Mouse (Mus musculus) heart, embryonic 14.5 days (tissue): ENCODE data around the gene Cgnl1. TPM values are rescaled to one million over a fixed set of nuclear protein-coding genes. Genes with fewer than 3 reads are reported as not detected.
A peak's percentile ranks its signal among the peaks of the same experiment; 100 is the strongest.

Experiments used
- ATAC-seq: fragments of 200-750 bp; cut with Nextera tagmentation; 2 replicates; pipeline ENCODE4 v1.8.0; 2017; ENCODE audit warnings: low read depth, moderate TSS enrichment; ENCODE audit not compliant: insufficient number of reproducible peaks, insufficient read depth, low FRiP score
- H3K27ac ChIP-seq, 2 experiments: fragments of 200-500 bp in 1 of 2; fragments of 300-500 bp in 1 of 2; sonication (generic) in 1 of 2; replicated peaks in 1 of 2; 2 replicates each; pipeline ENCODE4 v1.5.1; 2012 to 2014; ENCODE audit warnings: low read depth in 2 of 2, low read length in 2 of 2, control low read depth in 1 of 2, mild to moderate bottlenecking in 1 of 2, mixed read lengths in 1 of 2; ENCODE audit not compliant: control insufficient read depth in 1 of 2, insufficient read depth in 1 of 2
- H3K27me3 ChIP-seq: fragments of 300-500 bp; sonication (generic); 2 replicates; pipeline ENCODE4 v1.6.1; 2014; ENCODE audit warnings: mild to moderate bottlenecking, low read length, control low read depth; ENCODE audit not compliant: control insufficient read depth, insufficient read depth
- H3K36me3 ChIP-seq: fragments of 300-500 bp; sonication (generic); 2 replicates; pipeline ENCODE4 v1.6.1; 2014; ENCODE audit warnings: mild to moderate bottlenecking, control low read depth, low read length, mixed read lengths; ENCODE audit not compliant: control insufficient read depth, insufficient read depth
- H3K4me1 ChIP-seq, 2 experiments: fragments of 200-500 bp in 1 of 2; fragments of 300-500 bp in 1 of 2; sonication (generic) in 1 of 2; 2 replicates each; pipeline ENCODE4 v1.6.1; 2012 to 2014; ENCODE audit warnings: low read length in 2 of 2, control low read depth in 1 of 2, mixed read lengths in 1 of 2; ENCODE audit not compliant: control insufficient read depth in 2 of 2, insufficient read depth in 2 of 2
- H3K4me2 ChIP-seq: fragments of 300-500 bp; sonication (generic); 2 replicates; pipeline ENCODE4 v1.6.1; 2014; ENCODE audit warnings: mild to moderate bottlenecking, low read length
- H3K4me3 ChIP-seq, 2 experiments: fragments of 200-500 bp in 1 of 2; fragments of 300-500 bp in 1 of 2; sonication (generic) in 1 of 2; 2 replicates each; pipeline ENCODE4 v1.5.1; 2012 to 2014; ENCODE audit warnings: low read length in 2 of 2, mild to moderate bottlenecking in 2 of 2, control low read depth in 1 of 2, low read depth in 1 of 2, moderate library complexity in 1 of 2; ENCODE audit not compliant: control insufficient read depth in 1 of 2, insufficient read depth in 1 of 2
- H3K9ac ChIP-seq: fragments of 300-500 bp; sonication (generic); 2 replicates; pipeline ENCODE4 v1.6.1; 2014; ENCODE audit warnings: mild to moderate bottlenecking, low read length
- H3K9me3 ChIP-seq: fragments of 300-500 bp; sonication (generic); 2 replicates; pipeline ENCODE4 v1.6.1; 2016; ENCODE audit warnings: low read length, control low read depth; ENCODE audit not compliant: control insufficient read depth
- WGBS: fragments of 180-500 bp; shearing (Covaris S2); extraction: QIAGEN DNeasy Blood & Tissue Kit; methylation state at CpG from one replicate; pipeline ENCODE4 v1.1.7; 2014; 5-methylcytosine and 5-hydroxymethylcytosine counted together
- polyA plus RNA-seq: library from polyadenylated mRNA; unstranded; fragments of >200 nt; fragmentation: Nextera tagmentation; extraction: Ambion mirVana; gene quantifications from 2 replicates; pipeline ENCODE4 v1.2.1, GENCODE M21; 2014

Gene Cgnl1
- polyA plus RNA-seq, 1 experiment from 2014 or later: 37.6 TPM

DNA sequence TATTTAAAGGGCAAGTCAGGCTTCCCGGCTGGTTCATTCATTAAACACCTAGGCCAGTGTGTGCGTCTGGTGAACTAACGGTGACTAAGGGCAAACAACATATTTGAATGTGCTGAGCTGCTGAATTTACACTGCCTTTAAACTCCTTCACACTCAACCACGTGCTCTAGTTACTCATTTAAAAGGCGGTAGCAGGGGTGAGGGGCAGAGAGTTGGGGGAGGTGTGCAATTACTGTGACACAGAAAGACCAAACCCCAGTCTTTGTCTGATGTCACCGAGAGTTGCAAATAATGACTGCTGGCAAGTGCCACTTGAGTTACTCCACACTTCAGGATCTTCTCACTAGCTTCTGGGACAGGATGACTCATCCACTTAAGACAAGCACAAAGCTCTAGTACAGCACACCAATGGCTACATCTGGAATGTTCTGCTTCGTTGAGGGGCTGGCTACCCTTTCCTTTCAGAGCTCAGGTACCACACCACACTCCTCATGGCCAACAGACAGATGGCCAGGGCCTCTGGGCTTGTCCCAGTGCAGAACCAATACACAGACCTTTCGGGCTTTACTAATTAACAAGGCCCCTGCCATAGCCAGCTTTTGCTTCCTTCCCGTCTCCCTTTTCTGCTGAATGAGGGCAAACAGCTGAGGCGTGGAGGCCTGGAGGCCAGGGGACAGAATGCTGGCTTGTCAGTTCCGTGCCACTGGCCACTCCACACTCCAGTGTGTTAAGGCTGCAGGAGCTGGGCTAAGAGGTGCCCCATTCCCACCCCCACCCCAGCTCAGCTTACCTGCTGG lies 107.8 kb downstream of the Cgnl1 start:
- H3K4me1 ChIP-seq: peaks cover 40 to 72% of the 10 kb centered on the region in 2 experiments
- H3K9me3 ChIP-seq: no peaks in the 10 kb centered on the region
- no peak for ATAC-seq
- 0 out of 2 replicates have a peak, but pooled peaks cover under 1% of the 10 kb centered on the region for H3K36me3 ChIP-seq
- no peaks in the 10 kb centered on the region for H3K27me3 ChIP-seq
- H3K9ac ChIP-seq: no peak overlapping the region
- 26% methylated on average over 11 of the region's 11 CpGs for WGBS
- H3K27ac ChIP-seq: peak overlapping the region; percentile 62 to 73
- H3K4me2 ChIP-seq: no peak overlapping the region
- H3K4me3 ChIP-seq: no peak overlapping the region

DNA sequence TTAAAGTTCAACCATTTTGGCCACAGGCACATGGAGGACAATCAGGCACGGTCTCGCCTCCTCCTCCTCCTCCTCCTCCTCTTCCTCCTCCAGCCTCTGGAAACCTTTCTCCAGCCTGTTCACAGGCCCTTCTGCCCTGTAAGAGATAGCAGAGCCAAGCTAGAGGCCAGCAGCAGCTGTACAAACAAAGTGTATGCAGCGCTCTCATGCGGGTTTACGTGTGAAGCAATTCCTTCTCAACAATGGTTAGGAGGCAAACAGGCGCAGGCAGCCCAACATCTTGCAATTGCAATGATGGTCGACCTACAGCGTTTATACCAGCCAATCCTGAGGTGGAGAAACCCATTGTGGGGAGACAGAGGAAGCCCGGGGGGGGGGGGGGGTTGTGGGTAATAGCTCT lies 110.9 kb downstream of the Cgnl1 start:
- peak overlapping the region; percentile 73 to 83 for H3K27ac ChIP-seq
- no peaks in the 10 kb centered on the region for H3K27me3 ChIP-seq
- WGBS: 26% methylated on average over 9 of the region's 9 CpGs
- H3K9ac ChIP-seq: no peak overlapping the region
- ATAC-seq: peak; percentile 76
- peaks cover 6% of the 10 kb centered on the region; the same call in 1 of the 2 replicates for H3K9me3 ChIP-seq
- H3K36me3 ChIP-seq: peaks cover 9% of the 10 kb centered on the region; the same call in 1 of the 2 replicates
- no peak overlapping the region for H3K4me2 ChIP-seq
- no peak overlapping the region for H3K4me3 ChIP-seq
- H3K4me1 ChIP-seq: peaks cover 27 to 46% of the 10 kb centered on the region in 2 experiments

DNA sequence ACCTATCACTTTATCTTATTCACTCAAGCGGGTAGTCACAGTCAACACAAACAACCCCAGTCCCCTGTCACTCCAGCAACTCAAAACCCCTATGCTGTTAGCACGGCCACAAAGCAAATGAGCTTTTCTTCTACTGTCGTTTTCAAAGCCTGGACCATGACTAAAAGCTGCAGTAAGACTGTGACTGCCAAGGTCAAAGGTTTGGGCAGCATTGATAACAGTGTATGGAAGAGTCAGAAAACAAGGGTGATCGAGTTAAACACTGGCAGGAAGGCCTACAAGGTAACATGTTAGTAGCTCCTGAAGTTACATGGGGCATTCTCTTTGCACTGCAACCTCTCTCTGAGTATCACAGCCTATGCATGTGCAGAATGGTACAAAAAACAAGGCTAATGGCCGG lies 111.7 kb downstream of the Cgnl1 start:
- H3K4me3 ChIP-seq: no peak overlapping the region
- H3K27ac ChIP-seq: peak overlapping the region; percentile 73 to 83
- ATAC-seq: no peak
- peaks cover 6% of the 10 kb centered on the region; the same call in 1 of the 2 replicates for H3K9me3 ChIP-seq
- peaks cover 18% of the 10 kb centered on the region for H3K36me3 ChIP-seq
- no peak overlapping the region for H3K4me2 ChIP-seq
- H3K27me3 ChIP-seq: no peaks in the 10 kb centered on the region
- 57% methylated on average over 5 of the region's 5 CpGs for WGBS
- H3K9ac ChIP-seq: no peak overlapping the region
- H3K4me1 ChIP-seq: peaks cover 29 to 52% of the 10 kb centered on the region in 2 experiments

GRCm38 (mm10) chr9:71657199-71657598 lies 114.2 kb downstream of the Cgnl1 start:
- Histone ChIP-seq H3K9ac (no peak overlapping the region), H3K27ac (no peak overlapping the region), H3K4me3 (no peak overlapping the region), H3K27me3 (no peaks in the 10 kb centered on the region), H3K36me3 (peaks cover 40% of the 10 kb centered on the region), H3K9me3 (peaks cover 6% of the 10 kb centered on the region; the same call in 1 of the 2 replicates), H3K4me2 (no peak overlapping the region), H3K4me1 (peaks cover 18 to 40% of the 10 kb centered on the region in 2 experiments)
- no peak for ATAC-seq
- 95% methylated on average over 1 of the region's 1 CpGs for WGBS

GRCm38 (mm10) chr9:71654861-71655260 lies 116.5 kb downstream of the Cgnl1 start:
- WGBS: 49% methylated on average over 3 of the region's 3 CpGs
- Histone ChIP-seq H3K27ac (peak overlapping the region in 1 of 2 experiments; percentile 38; a peak in 2 of 4 replicates), H3K36me3 (peaks cover 61% of the 10 kb centered on the region), H3K4me1 (peaks cover 4 to 21% of the 10 kb centered on the region in 2 experiments), H3K9me3 (peaks cover 6% of the 10 kb centered on the region; the same call in 1 of the 2 replicates), H3K4me3 (no peak overlapping the region), H3K27me3 (no peaks in the 10 kb centered on the region), H3K9ac (no peak overlapping the region), H3K4me2 (no peak overlapping the region)
- no peak for ATAC-seq

- H3K9ac ChIP-seq: no peak overlapping the region
- no peaks in the 10 kb centered on the region; the same call in 1 of the 2 replicates for H3K9me3 ChIP-seq
- no peak overlapping the region for H3K27ac ChIP-seq
- peaks cover 2 to 5% of the 10 kb centered on the region in 2 experiments for H3K4me1 ChIP-seq
- no peak overlapping the region for H3K4me2 ChIP-seq
- H3K27me3 ChIP-seq: no peaks in the 10 kb centered on the region
- ATAC-seq: no peak
- H3K36me3 ChIP-seq: peaks cover 62% of the 10 kb centered on the region
- WGBS: 29% methylated on average over 6 of the region's 6 CpGs
- no peak overlapping the region for H3K4me3 ChIP-seq
Measured at GRCm38 (mm10) chr9:71646115-71646514, 125.3 kb downstream of the Cgnl1 start.

DNA sequence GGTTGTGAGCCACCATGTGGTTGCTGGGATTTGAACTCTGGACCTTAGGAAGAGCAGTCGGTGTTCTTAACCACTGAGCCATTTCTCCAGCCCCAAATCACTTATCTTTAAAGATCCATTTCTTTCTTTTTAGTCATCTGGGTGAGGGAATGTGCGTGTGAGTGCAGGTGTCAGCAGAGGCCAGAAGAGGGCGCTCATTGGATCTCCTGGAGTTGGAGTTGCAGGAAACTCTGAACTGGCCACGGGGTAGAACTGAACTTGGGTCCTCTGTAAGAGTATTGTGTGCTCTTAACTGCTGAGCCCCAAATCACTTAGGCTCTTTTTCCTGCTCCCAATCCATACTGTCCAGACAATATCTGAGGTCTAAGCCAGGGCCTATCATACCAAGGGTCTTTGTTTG lies 127.8 kb downstream of the Cgnl1 start:
- H3K9me3 ChIP-seq: no peaks in the 10 kb centered on the region; the same call in 1 of the 2 replicates
- no peak for ATAC-seq
- H3K36me3 ChIP-seq: peaks cover 64% of the 10 kb centered on the region
- WGBS: 94% methylated on average over 4 of the region's 4 CpGs
- no peak overlapping the region for H3K4me3 ChIP-seq
- H3K27me3 ChIP-seq: no peaks in the 10 kb centered on the region
- no peak overlapping the region for H3K27ac ChIP-seq
- no peak overlapping the region for H3K4me2 ChIP-seq
- peaks cover 6 to 17% of the 10 kb centered on the region in 2 experiments for H3K4me1 ChIP-seq
- no peak overlapping the region for H3K9ac ChIP-seq
